Mouse (Mus musculus): ENCODE results near the gene Abhd12.

DNA sequence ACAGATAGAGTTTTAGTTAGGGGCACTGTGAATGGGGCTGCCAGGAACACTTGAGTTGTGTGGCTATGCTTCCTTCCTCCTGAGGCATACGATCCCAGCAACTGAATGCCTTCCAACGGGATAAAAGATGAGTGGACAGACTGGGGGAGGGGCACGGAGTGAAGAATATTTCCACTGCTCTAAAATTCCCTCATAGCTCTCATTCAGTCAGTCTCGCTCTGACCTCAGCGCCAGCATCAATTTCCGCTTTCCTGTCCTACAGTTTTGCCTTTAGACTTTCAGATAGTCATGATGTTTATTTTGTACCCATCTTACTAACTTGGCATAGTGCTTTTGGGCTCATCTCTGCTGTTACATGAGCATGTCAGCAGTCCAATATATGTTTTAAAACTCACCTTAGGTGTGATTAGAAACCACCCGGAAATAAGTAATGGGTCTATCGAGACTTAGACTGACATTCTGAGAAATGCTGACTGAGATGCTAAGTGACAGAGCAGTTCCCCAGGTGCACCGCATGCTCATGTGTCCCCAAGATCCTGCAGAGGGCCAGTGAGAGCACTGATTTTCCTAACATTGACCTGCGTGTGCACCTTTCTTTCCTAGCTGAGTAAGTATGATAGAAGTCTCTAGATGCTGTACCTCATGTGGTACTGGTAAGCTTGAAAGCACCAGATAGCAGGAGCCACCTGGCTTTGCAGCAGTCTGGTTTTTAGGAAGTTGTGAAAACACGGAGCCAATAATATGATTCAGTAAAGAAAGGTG lies 44.7 kb downstream of the Abhd12 start:
- TF ChIP-seq TAL1 (IDR thresholded peaks at IDR 0.05; ENCODE audit: low read length) (no peak), GATA1 (IDR thresholded peaks at IDR 0.05; ENCODE audit: low read length) (no peak)
